Mouse (Mus musculus) MEL (cell line): ENCODE data around the gene Ppif. TPM values are rescaled to one million over a fixed set of nuclear protein-coding genes. Genes with fewer than 3 reads are reported as not detected.

ENCODE experiments used
- DNase-seq: peaks from one replicate; pipeline ENCODE4 v3.0.0; 2011; ENCODE audit warnings: low read depth, low spot score
- H3K27ac ChIP-seq: 2 replicates; pipeline ENCODE4 v1.5.1; 2012; ENCODE audit warnings: low read depth, mild to moderate bottlenecking, control low read depth, low read length, moderate library complexity; ENCODE audit not compliant: control insufficient read depth
- H3K27me3 ChIP-seq, 2 experiments: fragments of 150-350 bp in 1 of 2; sonication (generic) in 1 of 2; 2 replicates each; pipeline ENCODE4 v1.6.1; 2012; ENCODE audit warnings: low read length in 2 of 2, mild to moderate bottlenecking in 2 of 2, improper control_type of control experiment in 1 of 2, moderate library complexity in 1 of 2; ENCODE audit not compliant: insufficient read depth in 2 of 2, control insufficient read depth in 1 of 2
- H3K36me3 ChIP-seq, 2 experiments: 2 replicates each; pipeline ENCODE4 v1.6.1; 2012 to 2014; ENCODE audit warnings: low read length in 2 of 2, improper control_type of control experiment in 1 of 2, inconsistent platforms in 1 of 2, mild to moderate bottlenecking in 1 of 2; ENCODE audit not compliant: insufficient read depth in 2 of 2, control insufficient read depth in 1 of 2
- H3K4me1 ChIP-seq, 2 experiments: fragments of 150-350 bp in 1 of 2; sonication (generic) in 1 of 2; 2 replicates each; pipeline ENCODE4 v1.6.1; 2012; ENCODE audit warnings: low read length in 2 of 2, improper control_type of control experiment in 1 of 2, mild to moderate bottlenecking in 1 of 2; ENCODE audit not compliant: insufficient read depth in 2 of 2, control insufficient read depth in 1 of 2
- H3K4me3 ChIP-seq, 2 experiments: fragments of 150-350 bp in 1 of 2; sonication (generic) in 1 of 2; 2 replicates each; pipeline ENCODE4 v1.5.1; 2012; ENCODE audit warnings: low read depth in 2 of 2, low read length in 2 of 2, mild to moderate bottlenecking in 2 of 2, moderate library complexity in 2 of 2, control low read depth in 1 of 2, improper control_type of control experiment in 1 of 2; ENCODE audit not compliant: control insufficient read depth in 1 of 2, insufficient read depth in 1 of 2
- H3K79me2 ChIP-seq: 2 replicates; pipeline ENCODE4 v1.6.1; 2012; ENCODE audit warnings: mild to moderate bottlenecking, low read length, moderate library complexity; ENCODE audit not compliant: control insufficient read depth, poor library complexity, insufficient read depth
- H3K9ac ChIP-seq: 2 replicates; pipeline ENCODE4 v1.6.1; 2012; ENCODE audit warnings: low read depth, mild to moderate bottlenecking, control low read depth, low read length, moderate library complexity; ENCODE audit not compliant: control insufficient read depth, poor library complexity, severe bottlenecking
- H3K9me3 ChIP-seq: fragments of 150-350 bp; sonication (generic); replicated peaks from 2 replicates; pipeline ENCODE4 v1.6.1; 2012; ENCODE audit warnings: mild to moderate bottlenecking, low read length, improper control_type of control experiment, moderate library complexity; ENCODE audit not compliant: insufficient read depth
- CTCF ChIP-seq, 3 experiments: IDR thresholded peaks in 2 of 3; conservative IDR thresholded peaks in 1 of 3; 2 replicates each; pipeline ENCODE4 v1.5.1; 2011 to 2012; ENCODE audit warnings: low read length in 3 of 3, low read depth in 2 of 3, mild to moderate bottlenecking in 2 of 3, improper control_type of control experiment in 1 of 3, inconsistent platforms in 1 of 3, mixed read lengths in 1 of 3, moderate library complexity in 1 of 3; ENCODE audit not compliant: control insufficient read depth in 1 of 3, insufficient read depth in 1 of 3, poor library complexity in 1 of 3, severe bottlenecking in 1 of 3
- ELF1 ChIP-seq: IDR thresholded peaks from 2 replicates; pipeline ENCODE4 v1.6.1; 2014; ENCODE audit warnings: low read depth, mild to moderate bottlenecking, inconsistent platforms, low read length, improper control_type of control experiment, moderate library complexity
- EP300 ChIP-seq, 2 experiments: IDR thresholded peaks; 2 replicates each; pipeline ENCODE4 v1.6.1; 2011; ENCODE audit warnings: improper control_type of control experiment in 2 of 2, low read length in 2 of 2, low read depth in 1 of 2, mild to moderate bottlenecking in 1 of 2
- GABPA ChIP-seq: IDR thresholded peaks from 2 replicates; pipeline ENCODE4 v1.6.1; 2012; ENCODE audit warnings: low read depth, mild to moderate bottlenecking, inconsistent platforms, low read length, improper control_type of control experiment, moderate library complexity
- GATA1 ChIP-seq: IDR thresholded peaks from 2 replicates; pipeline ENCODE4 v1.6.1; 2011; ENCODE audit warnings: low read depth, low read length, improper control_type of control experiment
- HCFC1 ChIP-seq: IDR thresholded peaks from 2 replicates; pipeline ENCODE4 v1.6.1; 2012; ENCODE audit warnings: low read depth, mild to moderate bottlenecking, inconsistent platforms, low read length, improper control_type of control experiment, moderate library complexity
- JUND ChIP-seq: IDR thresholded peaks from 2 replicates; pipeline ENCODE4 v1.6.1; 2011; ENCODE audit warnings: low read depth, mild to moderate bottlenecking, improper control_type of control experiment, low read length
- MAX ChIP-seq: IDR thresholded peaks from 2 replicates; pipeline ENCODE4 v1.6.1; 2011; ENCODE audit warnings: low read length, improper control_type of control experiment
- MEF2A ChIP-seq: IDR thresholded peaks from 2 replicates; pipeline ENCODE4 v1.6.1; 2014; ENCODE audit warnings: low read depth, mild to moderate bottlenecking, inconsistent platforms, low read length, improper control_type of control experiment; ENCODE audit not compliant: poor library complexity, insufficient replicate concordance, severe bottlenecking; ENCODE audit errors: extremely low read depth
- NRF1 ChIP-seq: IDR thresholded peaks from 2 replicates; pipeline ENCODE4 v1.6.1; 2014; ENCODE audit warnings: low read depth, mild to moderate bottlenecking, inconsistent platforms, low read length, improper control_type of control experiment, moderate library complexity; ENCODE audit not compliant: poor library complexity, insufficient read depth, severe bottlenecking
- POLR2A ChIP-seq, 2 experiments: IDR thresholded peaks; 2 replicates each; pipeline ENCODE4 v1.6.1; 2011 to 2012; ENCODE audit warnings: low read length in 2 of 2, mild to moderate bottlenecking in 2 of 2, control low read depth in 1 of 2, improper control_type of control experiment in 1 of 2, low read depth in 1 of 2, moderate library complexity in 1 of 2; ENCODE audit not compliant: control insufficient read depth in 1 of 2, insufficient read depth in 1 of 2, poor library complexity in 1 of 2
- RAD21 ChIP-seq: IDR thresholded peaks from 2 replicates; pipeline ENCODE4 v1.6.1; 2011; ENCODE audit warnings: mild to moderate bottlenecking, low read depth, low read length, improper control_type of control experiment
- SIN3A ChIP-seq: IDR thresholded peaks from 2 replicates; pipeline ENCODE4 v1.6.1; 2012; ENCODE audit warnings: low read length, improper control_type of control experiment, inconsistent platforms
- TAL1 ChIP-seq: IDR thresholded peaks from 2 replicates; pipeline ENCODE4 v1.6.1; 2012; ENCODE audit warnings: mild to moderate bottlenecking, inconsistent platforms, low read length, moderate library complexity, mixed read lengths
- TCF12 ChIP-seq: IDR thresholded peaks from 2 replicates; pipeline ENCODE4 v1.6.1; 2014; ENCODE audit warnings: low read depth, mild to moderate bottlenecking, inconsistent platforms, low read length, improper control_type of control experiment, moderate library complexity
- USF2 ChIP-seq, 2 experiments: IDR thresholded peaks; 2 replicates each; pipeline ENCODE4 v1.6.1; 2011 to 2012; ENCODE audit warnings: improper control_type of control experiment in 2 of 2, low read length in 2 of 2, borderline replicate concordance in 1 of 2, inconsistent platforms in 1 of 2, low read depth in 1 of 2, mild to moderate bottlenecking in 1 of 2; ENCODE audit not compliant: insufficient read depth in 1 of 2
- ZC3H11A ChIP-seq: IDR thresholded peaks from 2 replicates; pipeline ENCODE4 v1.6.1; 2012; ENCODE audit warnings: low read depth, mild to moderate bottlenecking, inconsistent platforms, low read length, improper control_type of control experiment
- polyA plus RNA-seq, 2 experiments: library from polyadenylated mRNA; stranded (reverse) in 1 of 2; unstranded in 1 of 2; fragments of >175 nt in 1 of 2; fragments of >200 nt in 1 of 2; gene quantifications; 2 replicates each; pipeline versions ENCODE4 v1.2.1 to v1.2.4; 2012; ENCODE audit warnings: low replicate concordance in 2 of 2, low read depth in 1 of 2; ENCODE audit not compliant: insufficient read length in 2 of 2, insufficient read depth in 1 of 2, missing spikeins in 1 of 2
- total RNA-seq: library from RNA; depleted of rRNA; stranded (reverse); fragments of 300-350 nt; gene quantifications from 2 replicates; pipeline ENCODE4 v1.2.3, GENCODE M21; 2012

Ppif gene
- total and polyA plus RNA-seq, 3 experiments, result 71.0 to 128 (median 127) TPM

- Histone ChIP-seq H3K27ac (no peak overlapping the region), H3K36me3 (no peaks in the 10 kb centered on the region; a peak in 1 of 4 replicates), H3K4me1 (0 out of 4 replicates have a peak, but pooled peaks cover 0 to 6% of the 10 kb centered on the region in 2 experiments), H3K9me3 (no peaks in the 10 kb centered on the region), H3K9ac (no peak overlapping the region), H3K79me2 (no peaks in the 10 kb centered on the region), H3K4me3 (no peak overlapping the region), H3K27me3 (no peaks in the 10 kb centered on the region)
- TF ChIP-seq CTCF (IDR thresholded peaks at IDR 0.05 in 2 of 3, conservative IDR thresholded peaks at IDR 0.05 in 1 of 3; ENCODE audit: control insufficient read depth in 1 of 3, insufficient read depth in 1 of 3, low read depth in 2 of 3, low read length in 3 of 3, poor library complexity in 1 of 3, severe bottlenecking in 1 of 3) (no peak), HCFC1 (no peak), GABPA (no peak), MEF2A (no peak), TCF12 (no peak), ZC3H11A (no peak), SIN3A (no peak), POLR2A (IDR thresholded peaks at IDR 0.05; ENCODE audit: control insufficient read depth in 1 of 2, insufficient read depth in 1 of 2, low read depth in 1 of 2, low read length in 2 of 2, poor library complexity in 1 of 2) (no peak), ELF1 (no peak), JUND (no peak), USF2 (IDR thresholded peaks at IDR 0.05; ENCODE audit: borderline replicate concordance in 1 of 2, insufficient read depth in 1 of 2, low read depth in 1 of 2, low read length in 2 of 2) (no peak), MAX (no peak), NRF1 (no peak)
- no peak for DNase-seq
Measured at GRCm38 (mm10) chr14:25708917-25709316, 15.0 kb downstream of the Ppif start.

DNA sequence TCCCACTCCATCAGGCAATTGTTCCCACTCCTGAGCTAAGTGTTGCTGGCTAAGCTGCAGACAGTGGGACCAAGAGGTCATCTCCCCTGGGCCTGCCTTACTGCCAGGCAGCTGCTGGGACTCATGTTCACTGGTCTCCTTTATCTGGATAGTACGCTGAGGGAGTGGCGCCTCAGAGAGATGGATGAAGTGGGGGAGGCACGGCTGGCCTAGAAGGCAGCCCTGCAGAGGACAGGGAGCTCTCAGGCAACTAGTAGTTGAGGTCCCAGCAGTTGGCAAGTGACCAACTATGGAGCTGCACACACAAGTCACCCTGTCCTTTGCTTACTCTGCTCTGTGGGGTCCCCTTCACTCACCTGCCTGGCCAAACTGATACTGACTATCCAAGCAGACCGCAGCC, 16.1 kb downstream of the Ppif start:
- peak in 1 of 2 experiments; percentile 27; a peak in 1 of 4 replicates for TF ChIP-seq EP300 (IDR thresholded peaks at IDR 0.05; ENCODE audit: low read depth in 1 of 2, low read length in 2 of 2)
- TF ChIP-seq RAD21, result no peak
- peak; percentile 14; the same call in 1 of the 2 replicates for TF ChIP-seq GATA1
- TF ChIP-seq TAL1, result peak; percentile 39
- no peak overlapping the region for H3K27ac ChIP-seq
- no peaks in the 10 kb centered on the region; a peak in 1 of 4 replicates for H3K36me3 ChIP-seq
- H3K9me3 ChIP-seq, result no peaks in the 10 kb centered on the region
- peak; percentile 55 for DNase-seq
- H3K4me3 ChIP-seq, result no peak overlapping the region
- H3K79me2 ChIP-seq, result no peaks in the 10 kb centered on the region
- H3K9ac ChIP-seq, result no peak overlapping the region
- no peaks in the 10 kb centered on the region for H3K27me3 ChIP-seq
- H3K4me1 ChIP-seq, result 0 out of 4 replicates have a peak, but pooled peaks cover 0 to 6% of the 10 kb centered on the region in 2 experiments
